27 mouse cellular contexts compared by ENCODE assay signal in the genomic region with DNA sequence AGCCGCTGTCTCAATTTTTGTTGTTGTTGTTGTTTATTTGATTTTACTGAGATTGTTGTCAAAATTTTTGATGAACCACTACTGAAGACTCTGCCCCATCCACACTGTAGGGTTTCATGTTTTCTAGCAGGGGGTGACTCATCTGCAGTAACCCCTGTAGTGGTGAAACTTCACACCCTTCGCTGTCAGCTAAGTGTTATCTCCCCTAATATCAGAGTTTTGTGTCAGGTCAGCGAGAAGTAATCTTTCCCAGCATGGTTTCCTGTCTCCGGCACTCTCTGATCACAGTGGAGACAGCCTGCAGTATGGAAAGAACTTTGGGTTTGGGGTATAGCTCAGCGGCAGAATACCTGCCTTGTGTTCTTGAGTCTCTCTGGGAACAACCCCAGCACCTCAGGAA. TPM values are rescaled to one million over a fixed set of nuclear protein-coding genes. Genes with fewer than 3 reads are reported as not detected.
DNase-seq lines count a peak whose midpoint lies in the region; ATAC-seq lines count a peak whose summit lies in the region.
"Had no signal": no experiment of that assay in that cellular context is flagged by ENCODE, and none has a peak within 500 bp of the region (broad histone marks: within the 10 kb centered on the region; RNA-seq: fewer than 3 reads in every experiment).

No protein-coding gene starts in this region.

- no peak overlapping the region for H3K9ac ChIP-seq in liver, embryonic 11.5 days (ENCODE audit: low read depth, low read length)
- H3K9ac ChIP-seq in liver, embryonic 15.5 days, result no peak overlapping the region
- H3K9ac ChIP-seq in forebrain, embryonic 12.5 days, result no peak overlapping the region
- H3K9ac ChIP-seq: forebrain, postnatal 0 days; hindbrain, embryonic 13.5 days; lung, embryonic 15.5 days had no signal

- no peaks in the 10 kb centered on the region for H3K36me3 ChIP-seq in liver, embryonic 11.5 days (ENCODE audit: control insufficient read depth, insufficient read depth, low read length)
- no peaks in the 10 kb centered on the region for H3K36me3 ChIP-seq in liver, embryonic 15.5 days (replicated peaks)
- H3K36me3 ChIP-seq in forebrain, embryonic 12.5 days (replicated peaks), result no peaks in the 10 kb centered on the region
- H3K36me3 ChIP-seq: embryonic facial prominence, embryonic 10.5 days; hindbrain, embryonic 13.5 days; lung, embryonic 15.5 days; midbrain, embryonic 10.5 days had no signal

- ATAC-seq in liver, embryonic 11.5 days (replicated peaks; ENCODE audit: low FRiP score), result no peak
- peak; percentile 26 for ATAC-seq in activated CD4-positive, CD25-positive, alpha-beta regulatory T cell, adult 4 months
- no peak for ATAC-seq in liver, embryonic 15.5 days (ENCODE audit: insufficient read depth)
- ATAC-seq in forebrain, embryonic 12.5 days (ENCODE audit: low FRiP score), result no peak
- ATAC-seq: forebrain, postnatal 0 days; intestine, embryonic 16.5 days; midbrain, embryonic 16.5 days had no signal

- H3K4me3 ChIP-seq in liver, embryonic 11.5 days (ENCODE audit: low read depth, low read length), result no peak overlapping the region
- no peak overlapping the region for H3K4me3 ChIP-seq in liver, embryonic 15.5 days (replicated peaks)
- H3K4me3 ChIP-seq in forebrain, embryonic 12.5 days (replicated peaks), result no peak overlapping the region
- H3K4me3 ChIP-seq: embryonic facial prominence, embryonic 10.5 days; heart, adult 2 months; hindbrain, embryonic 13.5 days; layer of hippocampus, adult 2 months; lung, embryonic 15.5 days; midbrain, embryonic 10.5 days; myocyte had no signal

- H3K9me3 ChIP-seq in liver, embryonic 11.5 days (ENCODE audit: control insufficient read depth, low read length), result no peaks in the 10 kb centered on the region
- no peaks in the 10 kb centered on the region for H3K9me3 ChIP-seq in liver, embryonic 15.5 days (replicated peaks)
- H3K9me3 ChIP-seq in forebrain, embryonic 12.5 days, result no peaks in the 10 kb centered on the region
- H3K9me3 ChIP-seq: embryonic facial prominence, embryonic 10.5 days; hindbrain, embryonic 13.5 days; lung, embryonic 15.5 days; midbrain, embryonic 10.5 days had no signal

- peaks cover 21% of the 10 kb centered on the region for H3K4me1 ChIP-seq in liver, embryonic 11.5 days (replicated peaks; ENCODE audit: control insufficient read depth, insufficient read depth, low read length)
- H3K4me1 ChIP-seq in liver, embryonic 15.5 days (replicated peaks), result peaks cover 65% of the 10 kb centered on the region
- peaks cover 10% of the 10 kb centered on the region for H3K4me1 ChIP-seq in forebrain, embryonic 12.5 days
- H3K4me1 ChIP-seq: hindbrain, embryonic 13.5 days had no signal

- peak overlapping the region; percentile 19; the same call in 1 of the 2 replicates for H3K27ac ChIP-seq in liver, embryonic 11.5 days (ENCODE audit: low read depth, low read length)
- peak overlapping the region; percentile 45 for H3K27ac ChIP-seq in liver, embryonic 15.5 days (replicated peaks)
- no peak overlapping the region for H3K27ac ChIP-seq in forebrain, embryonic 12.5 days
- H3K27ac ChIP-seq: embryonic facial prominence, embryonic 10.5 days; heart, adult 2 months; hindbrain, embryonic 13.5 days; layer of hippocampus, adult 2 months; lung, embryonic 15.5 days; midbrain, embryonic 10.5 days had no signal

- WGBS in liver, embryonic 11.5 days, result 35% methylated on average over 5 of the region's 5 CpGs
- WGBS in liver, embryonic 15.5 days (ENCODE audit: insufficient replicate concordance), result 28% methylated on average over 5 of the region's 5 CpGs
- WGBS in forebrain, embryonic 12.5 days, result 86% methylated on average over 5 of the region's 5 CpGs

- intact Hi-C loops in left cerebral cortex, postnatal 10 days (cut with DNase I), result no loop called here

- no peak for DNase-seq in liver, embryonic 11.5 days (ENCODE audit: low spot score)
- DNase-seq in liver, result no peak
- DNase-seq in left cerebral cortex, postnatal 10 days (ENCODE audit: extremely low spot score in 1 of 2, low spot score in 2 of 2), result no peak
- no peak for DNase-seq in ovary, postnatal 36 days (ENCODE audit: low spot score)
- DNase-seq: adrenal gland, postnatal 25 days; cerebellum, adult 9-10 months; forebrain, postnatal 0 days; gastrocnemius, postnatal 25 days; heart, adult 2 months; kidney, adult 9 months; kidney, postnatal 25 days; lung, postnatal 36 days; right cerebral cortex, adult 18-20 months; right cerebral cortex, postnatal 4 days; thymus, postnatal 36 days had no signal

- peak overlapping the region; percentile 33; the same call in 1 of the 2 replicates for H3K4me2 ChIP-seq in liver, embryonic 11.5 days
- H3K4me2 ChIP-seq in liver, embryonic 15.5 days, result peak overlapping the region; percentile 10; the same call in 1 of the 2 replicates
- no peak overlapping the region for H3K4me2 ChIP-seq in forebrain, embryonic 12.5 days
- H3K4me2 ChIP-seq: hindbrain, embryonic 13.5 days; lung, embryonic 15.5 days had no signal

- no peaks in the 10 kb centered on the region for H3K27me3 ChIP-seq in liver, embryonic 11.5 days (replicated peaks; ENCODE audit: control insufficient read depth, insufficient read depth, low read length)
- H3K27me3 ChIP-seq in liver, embryonic 15.5 days, result no peaks in the 10 kb centered on the region
- no peaks in the 10 kb centered on the region for H3K27me3 ChIP-seq in forebrain, embryonic 12.5 days
- H3K27me3 ChIP-seq: CH12.LX; hindbrain, embryonic 13.5 days; lung, embryonic 15.5 days had no signal

RNA-seq across cellular contexts. Expression of a gene that starts 46.7 kb away (rescaled TPM):
- 43.1 and 45.9 TPM in 2 replicates for polyA plus RNA-seq in liver, embryonic 11.5 days (2014; fragmentation: Nextera tagmentation; extraction: Ambion mirVana)
- polyA plus RNA-seq in activated CD4-positive, CD25-positive, alpha-beta regulatory T cell, adult 4 months (2017; shearing (Covaris generic)), result 10 to 100 TPM in 1 of 2 experiments, 1 to 10 TPM in 1; 6.6 to 10.8 TPM
- 16.5 and 18.0 TPM in 2 replicates for polyA plus RNA-seq in liver, embryonic 15.5 days (2015; fragmentation: Nextera tagmentation; extraction: Ambion mirVana)
- polyA plus RNA-seq in forebrain, embryonic 12.5 days (2016; fragmentation: Nextera tagmentation; extraction: Ambion mirVana), result 32.7 and 33.7 TPM in 2 replicates
- total RNA-seq in left cerebral cortex, postnatal 10 days (2021), result 10 to 100 TPM; 25.2 to 25.3 TPM

RNA-seq across cellular contexts. Expression of a gene that starts 46.8 kb away (rescaled TPM):
- 48.9 and 53.3 TPM in 2 replicates for polyA plus RNA-seq in liver, embryonic 11.5 days (2014; fragmentation: Nextera tagmentation; extraction: Ambion mirVana)
- 10 to 100 TPM; 23.6 to 30.0 TPM for polyA plus RNA-seq in activated CD4-positive, CD25-positive, alpha-beta regulatory T cell, adult 4 months (2017; shearing (Covaris generic))
- polyA plus RNA-seq in liver, embryonic 15.5 days (2015; fragmentation: Nextera tagmentation; extraction: Ambion mirVana), result 21.6 and 26.0 TPM in 2 replicates
- polyA plus RNA-seq in forebrain, embryonic 12.5 days (2016; fragmentation: Nextera tagmentation; extraction: Ambion mirVana), result 38.5 and 41.5 TPM in 2 replicates
- 10 to 100 TPM; 21.4 to 23.5 TPM for total RNA-seq in left cerebral cortex, postnatal 10 days (2021)

RNA-seq across cellular contexts. Expression of a gene that starts 46.8 kb away (rescaled TPM):
- 1.5 and 2.5 TPM in 2 replicates for polyA plus RNA-seq in liver, embryonic 11.5 days (2014; fragmentation: Nextera tagmentation; extraction: Ambion mirVana)
- 1 to 10 TPM in 1 of 2 experiments, under 1 TPM in 1; 0.89 to 1.1 TPM for polyA plus RNA-seq in activated CD4-positive, CD25-positive, alpha-beta regulatory T cell, adult 4 months (2017; shearing (Covaris generic))
- polyA plus RNA-seq in liver, embryonic 15.5 days (2015; fragmentation: Nextera tagmentation; extraction: Ambion mirVana), result 2.1 and 2.4 TPM in 2 replicates
- 1.6 and 2.7 TPM in 2 replicates for polyA plus RNA-seq in forebrain, embryonic 12.5 days (2016; fragmentation: Nextera tagmentation; extraction: Ambion mirVana)
- 1 to 10 TPM; 6.2 to 6.4 TPM for total RNA-seq in left cerebral cortex, postnatal 10 days (2021)

RNA-seq across cellular contexts. Expression of a gene that starts 59.8 kb away (rescaled TPM):
- 525 and 530 TPM in 2 replicates for polyA plus RNA-seq in liver, embryonic 11.5 days (2014; fragmentation: Nextera tagmentation; extraction: Ambion mirVana)
- 100 to 1,000 TPM; 133 to 141 TPM for polyA plus RNA-seq in activated CD4-positive, CD25-positive, alpha-beta regulatory T cell, adult 4 months (2017; shearing (Covaris generic))
- polyA plus RNA-seq in liver, embryonic 15.5 days (2015; fragmentation: Nextera tagmentation; extraction: Ambion mirVana), result 422 and 473 TPM in 2 replicates
- 124 and 137 TPM in 2 replicates for polyA plus RNA-seq in forebrain, embryonic 12.5 days (2016; fragmentation: Nextera tagmentation; extraction: Ambion mirVana)
- total RNA-seq in left cerebral cortex, postnatal 10 days (2021), result 10 to 100 TPM; 24.5 to 26.7 TPM
